Mouse (Mus musculus) adrenal gland, adult (tissue): Measurements from ENCODE around the gene Ciapin1.

Experiments used
- DNase-seq, 2 experiments: peaks; one replicate each; pipeline ENCODE4 v3.0.0; 2022 to 2023; ENCODE audit warnings: low spot score in 1 of 2; ENCODE audit not compliant: inconsistent age in 2 of 2

Gene Ciapin1

DNA sequence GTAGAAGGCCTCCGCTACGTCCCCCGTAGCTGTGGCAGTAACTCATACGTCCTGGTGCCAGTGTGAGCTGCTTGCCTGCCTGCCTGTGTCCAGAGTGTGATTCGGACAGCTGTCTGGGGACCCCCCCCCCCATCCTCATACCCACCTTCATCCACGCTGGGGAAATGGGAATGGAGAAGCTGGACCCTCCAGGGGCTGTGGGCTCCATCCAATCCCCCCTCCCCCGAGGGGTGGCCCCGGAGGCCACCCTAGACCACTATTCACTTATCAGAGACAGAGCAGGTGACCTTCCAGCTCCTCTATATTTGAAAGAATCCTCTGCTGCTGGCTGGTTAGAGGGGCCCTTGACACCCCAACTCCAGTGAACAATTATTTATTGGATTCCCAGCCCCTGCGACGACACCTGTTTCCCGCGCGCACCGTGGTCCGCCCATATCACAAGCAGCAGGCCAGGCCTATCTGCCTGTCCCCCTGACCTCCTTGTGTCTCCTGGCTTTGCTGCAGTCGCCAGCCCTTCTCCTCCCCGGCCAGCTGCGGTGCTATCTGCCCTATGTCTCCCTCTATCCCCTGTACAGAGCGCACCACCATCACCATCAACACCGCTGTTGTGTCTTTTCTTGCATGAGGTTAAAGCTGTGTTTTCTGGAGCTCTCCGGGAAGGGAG lies 57.5 kb downstream of the Ciapin1 start:
- no peak for DNase-seq

DNA sequence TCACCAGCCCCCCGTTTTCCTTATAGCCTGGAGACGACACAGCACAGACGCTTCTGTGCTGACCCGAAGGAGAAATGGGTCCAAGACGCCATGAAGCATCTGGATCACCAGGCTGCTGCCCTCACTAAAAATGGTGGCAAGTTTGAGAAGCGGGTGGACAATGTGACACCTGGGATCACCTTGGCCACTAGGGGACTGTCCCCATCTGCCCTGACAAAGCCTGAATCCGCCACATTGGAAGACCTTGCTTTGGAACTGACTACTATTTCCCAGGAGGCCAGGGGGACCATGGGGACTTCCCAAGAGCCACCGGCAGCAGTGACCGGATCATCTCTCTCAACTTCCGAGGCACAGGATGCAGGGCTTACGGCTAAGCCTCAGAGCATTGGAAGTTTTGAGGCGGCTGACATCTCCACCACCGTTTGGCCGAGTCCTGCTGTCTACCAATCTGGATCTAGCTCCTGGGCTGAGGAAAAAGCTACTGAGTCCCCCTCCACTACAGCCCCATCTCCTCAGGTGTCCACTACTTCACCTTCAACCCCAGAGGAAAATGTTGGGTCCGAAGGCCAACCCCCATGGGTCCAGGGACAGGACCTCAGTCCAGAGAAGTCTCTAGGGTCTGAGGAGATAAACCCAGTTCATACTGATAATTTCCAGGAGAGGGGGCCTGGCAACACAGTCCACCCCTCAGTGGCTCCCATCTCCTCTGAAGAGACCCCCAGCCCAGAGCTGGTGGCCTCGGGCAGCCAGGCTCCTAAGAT lies 58.4 kb downstream of the Ciapin1 start:
- DNase-seq = no peak

GRCm38 (mm10) chr8:94778895-94779533 lies 59.1 kb downstream of the Ciapin1 start:
- DNase-seq = no peak

DNA sequence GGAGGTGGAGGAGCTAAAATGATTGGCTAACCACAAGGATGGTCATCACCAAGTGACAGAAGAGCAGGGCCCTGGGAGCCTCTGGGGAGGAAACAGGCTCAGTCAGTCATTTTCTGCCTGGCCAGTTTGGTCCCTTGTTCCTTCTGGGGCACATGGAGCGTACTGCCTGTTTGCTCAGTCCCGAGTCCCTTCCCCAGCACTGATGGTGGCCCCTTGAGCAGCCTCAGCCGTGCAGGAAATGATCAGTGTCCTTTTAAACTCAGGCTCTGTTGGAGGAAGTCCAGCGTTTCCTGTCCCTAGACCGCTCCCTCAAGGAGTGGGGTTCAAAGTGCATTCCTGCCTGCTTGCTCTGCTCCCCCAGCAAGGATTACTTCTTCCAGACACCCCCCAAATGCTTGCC lies 59.7 kb downstream of the Ciapin1 start:
- DNase-seq = peak; percentile 45 to 70

- DNase-seq = peak in 1 of 2 experiments; percentile 32
These were observed 60.1 kb downstream of the Ciapin1 start for GRCm38 (mm10) chr8:94778036-94778435.

DNA sequence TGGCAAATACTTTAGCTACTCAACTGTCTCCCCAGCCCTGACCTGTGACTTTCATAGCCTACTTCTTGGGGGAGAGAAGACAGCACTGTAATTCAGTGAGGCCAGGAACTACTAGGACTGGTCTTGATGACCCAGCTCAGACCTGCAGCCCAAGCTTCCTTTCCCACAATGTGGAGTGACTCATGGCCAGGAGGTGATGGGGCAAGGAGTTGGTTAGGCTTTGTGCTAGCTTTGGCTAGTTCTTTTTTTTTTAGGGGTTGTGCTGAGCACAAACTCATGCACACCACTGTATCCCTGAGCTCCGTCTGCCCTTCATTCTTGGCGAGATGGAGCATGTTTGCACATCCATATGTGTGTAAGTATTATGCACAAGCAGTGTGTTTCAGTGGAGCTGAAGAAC lies 61.8 kb downstream of the Ciapin1 start:
- no peak for DNase-seq

DNA sequence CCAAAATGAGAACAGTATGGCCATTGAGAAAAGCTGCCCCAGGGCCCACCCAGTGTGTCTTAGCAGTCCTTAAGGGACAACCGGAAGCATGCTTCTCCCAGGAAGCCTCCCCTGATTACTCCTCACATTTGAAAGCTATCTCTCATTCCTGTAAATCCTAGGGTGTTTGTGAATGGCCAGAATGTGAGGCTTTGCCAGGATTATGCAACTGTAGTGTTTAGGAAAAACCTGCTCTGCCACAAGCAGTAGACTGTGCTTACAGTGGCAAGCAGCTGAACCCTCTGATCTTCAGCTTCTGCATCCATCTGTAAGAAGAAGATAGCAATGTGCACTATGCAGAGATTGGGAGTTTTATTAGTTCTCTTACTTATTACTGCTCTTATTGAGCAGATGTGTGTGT lies 63.6 kb downstream of the Ciapin1 start:
- DNase-seq = no peak

DNA sequence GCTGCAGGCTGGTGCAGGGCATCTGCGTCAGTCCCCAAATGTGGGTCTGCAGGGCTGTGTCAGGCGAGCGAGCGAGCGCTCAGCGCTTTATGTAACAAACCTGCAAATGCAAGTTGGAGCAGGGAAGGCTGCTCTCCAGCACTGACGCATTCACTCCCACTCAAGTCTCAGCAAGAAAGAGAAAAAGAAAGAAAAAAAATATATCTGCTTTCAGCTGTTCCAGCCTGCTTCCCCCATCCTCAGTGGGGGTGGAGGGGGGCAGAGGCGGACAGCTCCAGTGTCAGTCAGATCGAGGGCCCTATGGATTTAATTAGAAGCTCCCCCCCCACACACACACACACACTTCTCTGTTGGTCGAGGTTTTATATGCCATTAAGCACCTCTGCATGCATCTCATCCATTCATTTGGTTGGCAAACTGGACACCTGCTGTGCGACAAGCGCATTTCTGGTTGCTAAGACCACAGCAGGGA lies 64.4 kb downstream of the Ciapin1 start:
- DNase-seq = peak in 1 of 2 experiments; percentile 25

GRCm38 (mm10) chr8:94773048-94773447 lies 65.1 kb downstream of the Ciapin1 start:
- DNase-seq = peak in 1 of 2 experiments; percentile 33

- peak; percentile 92 to 96 for DNase-seq
These were observed 66.1 kb downstream of the Ciapin1 start, which contains the start of gene Cx3cl1 for GRCm38 (mm10) chr8:94771941-94772670. Gene Cx3cl1 (plus strand): TSS chr8:94772009.

DNA sequence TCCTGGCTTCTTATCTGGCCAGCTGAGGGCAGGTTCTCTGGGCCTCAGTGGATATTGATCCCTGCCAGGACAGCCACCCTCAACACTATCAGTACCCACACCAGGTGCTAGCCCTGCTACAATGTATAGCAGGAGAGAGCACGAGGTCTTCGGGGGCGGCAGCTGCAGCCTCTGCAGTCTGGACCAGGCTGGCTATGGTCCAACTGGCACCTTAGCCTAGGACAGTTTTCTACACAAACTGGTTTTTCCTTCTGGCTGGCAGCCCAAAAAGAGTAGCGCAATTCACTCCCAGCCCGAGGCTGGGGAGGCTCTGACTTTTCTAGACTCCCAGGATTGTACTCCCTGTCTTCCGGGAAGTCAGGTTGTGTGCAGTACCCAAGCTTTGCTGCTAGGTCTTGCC lies 67.2 kb downstream of the Ciapin1 start:
- DNase-seq = peak; percentile 61 to 77
